Mouse (Mus musculus) brain, adult 2 months (tissue): ENCODE results near the gene Acta2.

Experiments used
- DNase-seq: peaks from one replicate; pipeline ENCODE4 v3.0.0; 2011; ENCODE audit warnings: low read depth, low spot score

Gene Acta2

GRCm38 (mm10) chr19:34270106-34270726 lies 14.8 kb upstream of the Acta2 start:
- no peak for DNase-seq

DNA sequence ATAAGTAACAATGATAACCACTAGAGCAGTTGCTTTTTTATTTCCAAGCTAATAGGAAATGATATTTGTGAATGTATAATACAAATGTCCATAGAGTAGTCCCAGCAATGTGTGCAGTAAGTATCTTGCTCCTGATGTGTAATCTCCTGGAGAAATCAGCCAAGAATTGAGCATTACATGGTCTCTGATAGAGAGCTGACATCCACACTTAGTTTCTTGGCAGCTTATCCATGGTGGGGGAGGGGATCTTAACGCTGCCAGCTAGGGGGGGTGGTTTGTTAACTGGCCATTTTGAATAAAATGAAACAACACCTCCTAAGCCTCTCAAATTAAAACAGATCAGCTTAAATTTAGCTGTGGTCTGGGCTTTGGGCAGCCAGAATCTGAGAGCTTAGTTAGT lies 13.6 kb upstream of the Acta2 start:
- DNase-seq, result no peak

GRCm38 (mm10) chr19:34265604-34266193 lies 10.3 kb upstream of the Acta2 start:
- DNase-seq, result no peak

DNA sequence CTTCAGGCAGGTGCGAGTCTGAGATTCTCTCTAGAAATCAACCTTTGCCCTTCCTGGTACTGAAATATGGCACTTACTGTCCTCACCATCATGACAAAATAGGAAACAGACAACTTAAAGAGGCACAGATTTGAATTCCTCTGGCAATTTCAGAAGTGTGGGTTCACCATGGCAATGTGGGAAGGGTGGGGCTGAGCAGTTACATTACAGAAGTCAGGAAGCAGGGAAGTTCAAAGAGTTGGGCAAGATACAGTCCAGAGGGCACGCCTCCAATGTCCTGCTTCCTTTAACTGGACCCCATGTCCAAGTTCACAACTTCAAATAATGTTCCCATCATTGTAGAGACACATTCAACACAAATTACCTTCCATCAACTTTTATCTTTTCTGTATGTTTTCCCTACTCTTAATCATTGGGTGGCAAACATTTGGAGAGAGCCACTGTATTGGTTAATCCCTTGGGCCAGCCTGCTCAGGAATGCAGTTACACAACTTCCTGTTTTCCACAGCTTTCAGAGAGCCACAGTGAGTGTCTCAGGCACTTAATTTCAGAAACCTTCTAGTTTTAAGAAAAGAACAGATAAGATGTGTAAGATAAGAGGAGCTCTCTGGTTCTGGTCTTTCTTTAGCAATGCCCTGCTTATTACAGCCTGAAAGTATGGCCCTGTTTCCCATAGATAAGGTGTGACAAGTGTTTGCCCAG lies 7.0 kb upstream of the Acta2 start:
- no peak for DNase-seq

DNA sequence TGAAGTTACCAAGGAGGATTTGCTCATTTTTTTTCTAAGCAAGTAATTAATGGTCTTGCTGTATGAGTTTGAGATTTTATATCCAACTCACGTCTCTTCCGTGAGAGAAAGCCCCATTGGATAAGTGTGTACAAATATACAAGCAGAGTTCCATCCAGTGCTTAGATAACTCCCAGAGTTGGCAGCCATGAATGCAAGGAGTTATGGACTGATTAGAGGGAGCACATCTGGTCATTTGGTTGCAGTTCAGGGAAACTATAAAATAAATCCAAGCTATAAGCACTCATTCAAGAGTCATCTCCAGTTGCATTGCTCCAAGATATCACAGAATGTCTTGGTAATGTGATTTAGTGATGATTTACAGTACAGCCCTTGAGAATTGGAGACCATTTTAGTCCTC lies 1.5 kb upstream of the Acta2 start:
- DNase-seq, result no peak

DNA sequence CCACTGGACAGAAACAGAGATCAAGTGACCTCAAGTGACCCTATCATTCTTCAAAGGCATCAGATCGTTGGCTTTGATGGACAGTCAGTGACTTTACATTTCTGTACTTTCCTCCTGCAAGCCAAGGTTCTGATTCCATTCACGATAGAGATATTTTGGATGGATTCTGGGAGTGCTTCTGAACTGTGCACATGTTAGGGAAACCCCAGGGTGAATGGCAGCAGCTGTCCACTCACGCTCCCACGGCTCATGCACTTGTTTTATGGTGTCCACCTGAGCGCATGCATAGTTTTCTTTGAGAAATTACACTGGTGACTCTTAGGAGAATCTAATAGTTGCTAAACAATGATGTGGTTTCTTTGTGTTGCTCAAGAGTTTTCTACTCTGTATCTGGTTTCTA lies 759 bp upstream of the Acta2 start:
- no peak for DNase-seq

DNA sequence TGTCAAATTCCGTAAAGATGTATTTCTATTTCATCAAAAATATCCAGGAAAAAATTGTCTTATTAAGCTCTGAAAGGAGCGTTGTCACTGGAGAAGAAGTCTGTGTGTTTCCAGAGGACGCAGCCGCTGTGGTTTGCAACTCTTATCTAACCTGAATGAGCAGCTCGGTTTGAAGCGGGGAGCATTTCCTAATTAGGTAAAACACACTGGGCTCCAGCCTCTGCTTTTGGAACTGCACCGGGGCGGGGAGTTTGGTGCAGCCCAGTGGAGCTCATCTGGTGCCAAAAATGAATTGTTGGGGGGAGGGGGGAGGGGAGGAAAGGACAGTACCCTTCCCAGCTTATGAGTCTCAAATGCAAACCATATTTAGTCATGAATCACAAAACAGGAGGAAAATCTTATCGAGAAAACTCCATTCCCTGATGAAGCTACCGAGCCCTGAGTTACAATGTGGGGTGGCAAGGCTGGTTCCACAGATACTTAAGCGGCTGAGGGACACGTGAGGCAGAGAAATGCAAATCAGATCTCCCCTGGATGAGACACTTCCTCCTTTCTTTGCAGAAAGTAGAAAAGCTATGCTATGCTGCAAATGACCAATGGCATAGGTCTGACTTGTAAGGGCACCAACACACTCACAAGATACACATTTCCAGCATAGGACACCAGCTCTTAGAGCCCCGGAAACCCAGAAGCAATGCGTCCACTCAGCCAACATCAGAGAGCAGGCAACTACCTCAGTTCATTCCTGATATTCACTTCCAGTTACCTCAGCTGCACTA lies 1.1 kb downstream of the Acta2 start:
- DNase-seq, result peak; percentile 24

- DNase-seq, result peak; percentile 18
Measured at GRCm38 (mm10) chr19:34252450-34252849, 2.9 kb downstream of the Acta2 start.

GRCm38 (mm10) chr19:34251900-34252299 lies 3.5 kb downstream of the Acta2 start:
- DNase-seq, result no peak

- DNase-seq, result no peak
Measured at GRCm38 (mm10) chr19:34250621-34251020, 4.8 kb downstream of the Acta2 start.

DNA sequence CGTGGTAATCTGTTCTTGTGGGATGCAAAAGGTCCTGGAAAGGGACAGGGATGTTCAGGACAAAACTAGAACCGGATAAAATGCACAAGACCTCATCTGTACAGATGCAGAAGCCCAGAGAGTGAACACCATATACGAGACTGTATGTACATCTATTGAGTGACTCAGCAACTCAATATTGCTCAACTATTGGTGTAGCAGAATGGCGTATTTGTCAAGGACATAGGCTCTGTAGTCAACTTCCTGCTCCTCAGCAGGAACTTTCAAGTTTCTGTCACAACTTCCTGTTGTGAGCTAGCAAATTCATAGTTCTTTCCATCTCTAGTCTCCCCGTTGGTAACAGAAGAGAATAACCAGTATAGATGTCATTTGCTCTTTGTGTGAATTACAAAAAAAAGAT lies 6.8 kb downstream of the Acta2 start:
- no peak for DNase-seq

DNA sequence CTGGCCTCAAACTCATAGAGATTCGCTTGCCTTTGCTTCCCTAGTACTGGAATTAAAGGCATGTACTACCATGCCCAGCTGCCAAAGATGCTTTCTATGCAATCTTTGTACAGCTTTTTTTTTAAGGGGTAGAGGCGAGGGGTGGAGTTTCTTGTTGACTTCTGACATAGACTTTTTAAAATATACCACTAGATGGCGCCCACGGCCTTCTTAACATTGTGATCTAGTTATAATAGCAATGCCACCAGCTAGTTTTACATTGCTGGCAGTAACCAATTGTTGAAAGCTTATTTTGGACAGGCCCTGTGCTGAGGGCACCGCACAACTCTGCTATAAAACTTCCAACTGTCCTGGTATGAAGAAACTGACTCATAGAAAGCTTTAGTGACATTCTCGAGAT lies 11.3 kb downstream of the Acta2 start:
- DNase-seq, result peak; percentile 83

GRCm38 (mm10) chr19:34242925-34243324 lies 12.5 kb downstream of the Acta2 start:
- DNase-seq, result no peak

GRCm38 (mm10) chr19:34241247-34241915 lies 14.0 kb downstream of the Acta2 start:
- peak; percentile 27 for DNase-seq

DNA sequence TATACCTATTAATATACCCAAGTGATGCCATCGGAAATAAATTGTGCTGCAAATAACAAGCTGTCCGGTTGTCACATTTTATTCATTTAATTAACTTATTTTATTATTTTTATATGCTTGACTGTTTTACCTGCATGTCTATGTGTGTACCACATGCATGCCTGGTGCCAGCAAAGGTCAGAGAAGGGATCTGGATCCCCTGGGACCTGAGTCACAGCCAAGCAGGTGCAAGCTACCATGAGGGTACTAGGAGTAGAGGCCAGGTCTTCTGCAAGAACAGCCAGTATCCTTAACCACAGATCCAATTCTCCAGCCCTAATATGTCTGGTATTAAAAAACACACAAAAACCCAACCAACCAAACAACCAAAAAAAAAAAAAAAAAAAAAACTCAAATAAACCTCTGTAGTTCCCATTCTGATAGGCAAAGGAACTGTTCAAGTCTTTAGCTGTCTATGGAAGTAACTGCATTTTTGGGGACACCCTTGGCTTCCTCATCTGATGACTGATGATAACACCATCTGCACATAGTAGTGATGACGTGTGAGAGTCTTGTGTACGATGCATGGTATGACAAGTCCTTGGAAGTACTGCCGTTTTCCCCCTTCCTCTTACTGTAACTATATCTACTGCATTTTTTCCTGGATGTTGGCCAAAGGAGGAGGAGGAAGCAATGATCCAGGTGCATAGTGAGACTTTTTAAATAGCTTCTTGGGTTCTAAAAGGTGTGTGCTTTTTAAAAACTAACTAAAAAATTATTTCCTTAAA lies 14.9 kb downstream of the Acta2 start:
- no peak for DNase-seq

DNA sequence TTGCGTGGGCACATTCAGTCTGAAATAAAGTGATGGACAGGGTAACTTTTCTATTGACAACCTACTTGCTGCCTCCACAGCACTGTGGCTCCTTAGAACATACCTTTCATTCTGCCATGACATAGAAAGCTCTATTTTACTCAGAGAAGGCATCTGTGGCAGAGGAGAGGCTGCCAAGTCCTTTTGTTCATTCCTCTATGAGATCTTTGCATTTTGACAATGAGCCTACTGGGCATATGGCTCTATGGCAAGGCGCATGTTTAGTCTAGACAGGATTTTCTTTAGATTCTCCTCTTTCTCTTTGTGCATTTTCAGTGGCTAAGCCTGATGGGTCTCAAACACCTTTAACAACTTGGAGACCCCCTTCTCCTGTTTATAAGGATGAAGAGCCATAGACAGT lies 17.6 kb downstream of the Acta2 start:
- peak; percentile 48 for DNase-seq

DNA sequence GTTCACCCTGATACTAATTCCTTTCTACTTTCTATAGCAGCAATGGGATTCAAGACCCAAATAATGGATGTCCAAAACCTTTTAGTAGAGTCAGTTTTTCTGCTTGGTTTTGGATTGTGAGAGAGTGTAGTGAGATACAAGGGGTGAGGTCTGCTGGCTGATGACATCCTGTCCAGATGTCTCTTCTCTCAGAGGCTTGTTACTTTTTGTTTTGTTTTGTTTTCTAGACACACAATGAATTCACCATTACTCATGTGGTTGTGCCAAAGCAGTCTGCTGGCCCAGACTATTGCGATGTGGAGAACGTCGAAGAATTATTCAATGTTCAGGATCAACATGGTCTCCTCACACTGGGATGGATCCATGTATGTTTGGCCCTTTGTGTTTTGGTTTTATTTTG lies 19.3 kb downstream of the Acta2 start:
- no peak for DNase-seq

GRCm38 (mm10) chr19:34233944-34234343 lies 21.4 kb downstream of the Acta2 start:
- peak; percentile 77 for DNase-seq

DNA sequence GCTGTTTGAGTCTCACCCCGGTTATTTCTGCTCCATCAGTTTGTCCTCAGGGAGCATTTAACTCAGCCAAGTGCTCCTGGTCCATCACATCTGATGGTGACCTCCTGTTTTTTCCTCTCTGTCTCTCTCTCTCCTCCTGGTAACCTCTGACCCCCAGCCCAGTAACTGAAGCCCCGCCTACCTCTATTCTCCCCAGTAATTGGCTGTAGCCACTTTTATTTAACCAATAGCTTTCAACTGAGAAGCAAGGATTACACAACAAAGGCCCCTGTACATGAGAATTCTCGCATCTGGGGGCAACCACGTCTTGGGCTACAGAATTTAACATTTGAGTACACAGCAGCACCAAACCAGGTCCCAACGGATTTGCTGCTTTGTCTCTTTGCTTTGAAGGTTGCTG lies 23.1 kb downstream of the Acta2 start:
- no peak for DNase-seq

DNA sequence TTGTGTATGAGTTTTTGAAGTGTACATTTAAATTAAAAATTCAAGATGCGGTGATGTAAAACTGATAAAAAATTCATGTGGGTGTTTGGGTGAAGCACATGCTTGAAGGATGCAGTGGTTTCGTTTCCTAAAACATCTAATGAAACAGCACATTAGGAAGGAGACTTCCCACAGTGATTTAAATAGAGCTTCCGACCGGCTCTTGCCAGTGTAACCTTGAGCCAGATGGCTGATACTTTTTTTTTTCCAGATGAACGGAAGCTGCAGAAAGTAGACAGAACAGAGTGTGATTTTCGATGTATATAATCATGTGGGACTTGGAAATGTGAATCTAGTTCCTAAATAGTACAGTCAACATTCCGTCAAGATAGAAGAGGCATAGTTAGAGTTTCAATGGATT lies 23.8 kb downstream of the Acta2 start:
- peak; percentile 78 for DNase-seq

DNA sequence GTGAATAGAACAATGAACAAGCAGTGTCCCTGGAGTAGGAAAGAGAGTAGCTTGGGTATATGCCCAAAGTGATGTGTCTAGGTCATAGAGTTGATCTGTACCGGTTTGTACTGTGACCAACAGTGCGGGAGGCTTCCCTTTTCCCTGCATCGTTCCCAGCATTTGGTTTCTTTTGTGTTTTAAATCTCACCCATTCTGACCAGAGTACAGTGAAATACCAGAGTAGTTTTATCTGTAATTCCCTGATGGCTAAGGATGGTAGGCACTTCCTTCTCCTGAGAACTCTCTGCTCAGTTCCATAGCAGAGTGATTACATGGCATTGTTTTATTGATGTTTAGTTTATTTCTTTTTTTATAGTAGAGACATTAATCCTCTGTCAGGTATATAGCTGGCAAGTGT lies 32.6 kb downstream of the Acta2 start:
- no peak for DNase-seq
